Mouse (Mus musculus) CD4-positive, CD25-positive, alpha-beta regulatory T cell, adult 4 months (primary cell): ENCODE results near the gene Atp2c2. TPM values are rescaled to one million over a fixed set of nuclear protein-coding genes. Genes with fewer than 3 reads are reported as not detected.

Experiments used
- ATAC-seq: one replicate; pipeline ENCODE4 v1.8.0; 2017
- polyA plus RNA-seq, 2 experiments: library from polyadenylated mRNA; unstranded; fragments of 100-300 nt; shearing (Covaris generic); gene quantifications; one replicate each; pipeline ENCODE4 v1.2.1; 2017

Gene Atp2c2
- under 1 TPM in 1 of 2 experiments, not detected in 1; 0.18 TPM for polyA plus RNA-seq

GRCm38 (mm10) chr8:119699549-119700134 lies at the start of gene Atp2c2:
Gene Atp2c2, plus strand, starts transcription at chr8:119700009.
- no peak for ATAC-seq

- no peak for ATAC-seq
These were observed 48.5 kb upstream of the Atp2c2 start for GRCm38 (mm10) chr8:119651324-119651723.

GRCm38 (mm10) chr8:119656709-119657464 lies 42.9 kb upstream of the Atp2c2 start:
- no peak for ATAC-seq

- no peak for ATAC-seq
These were observed 38.7 kb upstream of the Atp2c2 start for GRCm38 (mm10) chr8:119661081-119661480.

GRCm38 (mm10) chr8:119661892-119662291 lies 37.9 kb upstream of the Atp2c2 start:
- no peak for ATAC-seq

GRCm38 (mm10) chr8:119663440-119663839 lies 36.4 kb upstream of the Atp2c2 start:
- ATAC-seq: no peak

- no peak for ATAC-seq
These were observed 34.5 kb upstream of the Atp2c2 start for GRCm38 (mm10) chr8:119665270-119665669.

GRCm38 (mm10) chr8:119666219-119666951 lies 33.4 kb upstream of the Atp2c2 start, which contains the start of gene Wfdc1:
Gene Wfdc1, plus strand, starts transcription at chr8:119666365.
- no peak for ATAC-seq

GRCm38 (mm10) chr8:119668447-119668846 lies 31.4 kb upstream of the Atp2c2 start:
- ATAC-seq: no peak

GRCm38 (mm10) chr8:119669284-119669683 lies 30.5 kb upstream of the Atp2c2 start:
- no peak for ATAC-seq

GRCm38 (mm10) chr8:119670419-119671091 lies 29.3 kb upstream of the Atp2c2 start:
- no peak for ATAC-seq

- ATAC-seq: no peak
These were observed 25.7 kb upstream of the Atp2c2 start for GRCm38 (mm10) chr8:119673976-119674555.

GRCm38 (mm10) chr8:119675457-119675856 lies 24.4 kb upstream of the Atp2c2 start:
- ATAC-seq: no peak

- ATAC-seq: peak; percentile 81
These were observed 23.4 kb upstream of the Atp2c2 start for GRCm38 (mm10) chr8:119676389-119676788.

GRCm38 (mm10) chr8:119678138-119678843 lies 21.5 kb upstream of the Atp2c2 start:
- peak; percentile 26 for ATAC-seq

GRCm38 (mm10) chr8:119679184-119679583 lies 20.6 kb upstream of the Atp2c2 start:
- ATAC-seq: no peak

GRCm38 (mm10) chr8:119690602-119691001 lies 9.2 kb upstream of the Atp2c2 start:
- no peak for ATAC-seq

GRCm38 (mm10) chr8:119691989-119692388 lies 7.8 kb upstream of the Atp2c2 start:
- ATAC-seq: no peak

GRCm38 (mm10) chr8:119694696-119695095 lies 5.1 kb upstream of the Atp2c2 start:
- no peak for ATAC-seq

GRCm38 (mm10) chr8:119697163-119697562 lies 2.6 kb upstream of the Atp2c2 start:
- ATAC-seq: no peak

GRCm38 (mm10) chr8:119698960-119699359 lies 849 bp upstream of the Atp2c2 start:
- no peak for ATAC-seq

- no peak for ATAC-seq
These were observed 3.2 kb downstream of the Atp2c2 start for GRCm38 (mm10) chr8:119702965-119703364.
